Mouse (Mus musculus) heart, postnatal 4 days (tissue): ENCODE measurements around the gene Nfs1. TPM values are rescaled to one million over a fixed set of nuclear protein-coding genes. Genes with fewer than 3 reads are reported as not detected.
"Not testable (repeated sequence)": the region's sequence is repeated elsewhere in the genome, so short reads cannot be mapped to it uniquely, and the experiment has no call there.

Source experiments
- DNase-seq: peaks from one replicate; pipeline ENCODE4 v3.0.0; 2021
- total RNA-seq, 2 experiments: library from RNA; stranded (reverse); gene quantifications; 2 replicates each; pipeline ENCODE4 v1.2.3; 2021

Nfs1 gene
- total RNA-seq, 2 experiments from 2014 or later, result 51.5 to 51.9 TPM

DNA sequence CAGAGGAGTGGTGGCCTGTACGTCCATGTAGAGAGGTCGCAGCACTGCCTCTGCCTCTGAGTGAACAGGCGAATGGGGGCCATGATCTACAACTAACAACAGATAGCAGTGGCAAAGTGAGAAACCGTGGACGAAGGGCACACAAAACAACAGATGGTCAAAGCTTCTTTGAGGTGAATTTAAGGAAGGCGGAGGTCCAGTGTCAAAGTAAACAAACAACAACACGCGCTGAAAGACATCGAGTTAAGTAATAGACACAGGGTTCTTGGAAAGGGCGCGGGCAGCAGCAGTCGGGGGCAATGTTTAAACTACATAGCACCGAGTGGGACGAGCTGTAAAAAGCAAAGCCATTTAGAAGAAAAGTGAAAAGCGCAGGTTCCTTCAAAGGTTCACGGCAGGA, 619 bp downstream of the Nfs1 start:
- no peak for DNase-seq

DNA sequence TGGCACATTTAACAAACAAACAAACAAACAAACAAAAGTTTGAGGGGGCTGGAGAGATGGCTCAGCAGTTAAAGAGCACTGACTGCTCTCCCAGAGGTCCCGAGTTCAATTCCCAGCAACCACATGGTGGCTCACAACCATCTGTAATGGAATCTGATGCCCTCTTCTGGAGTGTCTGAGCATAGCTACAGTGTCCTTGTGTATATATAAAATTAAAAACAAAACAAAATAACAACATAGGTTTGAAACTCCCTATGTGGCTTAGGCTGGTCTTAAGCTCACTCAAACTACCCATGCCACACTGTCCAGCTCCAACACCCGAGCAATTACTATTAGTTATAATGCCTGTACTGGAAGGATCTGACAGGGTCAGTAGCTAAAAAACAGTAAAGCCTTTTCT, 1.2 kb downstream of the Nfs1 start:
- no peak for DNase-seq

DNA sequence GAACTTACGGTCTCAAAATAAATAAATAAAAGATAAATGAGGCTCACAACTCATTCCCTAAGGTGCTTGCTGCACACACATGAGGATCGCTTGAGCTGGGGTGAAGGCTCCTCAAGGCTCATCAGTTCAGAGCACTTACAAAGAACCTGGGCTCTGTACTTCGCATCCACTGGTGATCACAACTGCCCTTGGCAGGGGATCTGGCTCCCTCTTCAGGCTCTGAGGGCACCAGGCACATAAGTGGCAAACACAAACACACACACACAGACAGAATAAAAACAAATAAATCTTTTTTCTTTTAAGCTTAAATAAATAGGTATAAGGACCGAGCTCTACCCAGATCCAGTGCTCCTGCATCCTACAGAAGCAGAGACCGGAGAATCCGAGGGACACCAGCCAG, 8.3 kb downstream of the Nfs1 start:
- no peak for DNase-seq

DNA sequence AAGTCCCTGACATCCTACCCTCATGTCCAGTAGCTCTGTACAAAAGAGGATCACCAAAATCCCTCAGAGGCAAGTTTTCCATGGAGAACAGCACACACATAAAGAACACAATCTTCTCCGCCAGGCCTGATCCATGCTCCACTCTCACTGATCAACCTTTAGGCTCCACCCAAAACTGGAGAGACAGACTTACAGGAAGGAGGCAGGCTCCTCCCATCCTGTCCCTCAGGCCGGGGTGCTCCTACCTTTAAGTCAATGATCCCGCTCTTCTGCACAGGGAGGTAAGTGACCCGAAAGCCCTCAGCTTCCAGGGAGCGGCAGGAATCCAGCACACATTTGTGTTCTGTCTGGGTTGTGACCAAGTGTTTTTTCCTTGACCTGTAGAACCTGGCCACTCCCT, 9.8 kb downstream of the Nfs1 start:
- DNase-seq, result no peak

DNA sequence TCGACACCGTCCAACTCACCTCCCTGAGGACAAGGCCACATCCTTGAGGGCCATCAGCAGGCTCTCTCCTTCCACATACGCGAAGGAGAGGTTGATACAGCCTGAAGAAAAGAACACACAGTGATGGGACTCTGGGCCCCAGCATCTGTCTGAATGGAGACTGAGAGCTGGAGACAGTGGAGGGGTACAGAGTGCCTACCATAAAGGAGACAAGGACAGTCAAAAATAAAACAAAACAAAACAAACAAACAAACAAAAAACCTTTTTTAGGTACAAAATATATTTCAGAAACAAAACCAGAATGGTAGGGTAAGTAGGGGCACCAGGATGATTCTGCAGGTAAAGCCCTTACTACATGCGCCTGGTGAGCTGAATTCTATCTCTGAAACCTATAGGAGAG, 17.0 kb downstream of the Nfs1 start, which contains the start of gene Gm28036:
Gene Gm28036, minus strand, starts transcription at position 101 of the 400 bp plus-strand sequence.
- no peak for DNase-seq

DNA sequence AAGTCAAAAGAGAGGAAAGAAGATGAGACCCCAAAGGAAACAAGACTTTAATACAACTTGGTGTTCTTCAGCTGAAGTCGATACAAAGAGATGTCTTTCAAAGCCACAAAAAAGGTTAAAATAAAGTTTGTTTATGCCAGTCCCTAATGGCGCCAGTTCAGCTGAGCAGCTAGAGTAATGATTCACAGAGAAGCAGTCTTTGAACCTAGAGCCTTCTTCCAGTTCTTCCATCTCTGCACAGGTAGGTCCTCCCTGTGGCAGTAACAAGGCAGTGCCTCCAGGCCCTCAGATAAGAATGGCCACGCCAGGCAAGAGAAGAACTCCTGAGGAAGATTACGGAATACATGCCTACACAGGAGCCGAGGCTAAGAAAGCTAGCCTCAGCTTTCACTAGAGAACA, 20.3 kb downstream of the Nfs1 start:
- DNase-seq, result no peak

DNA sequence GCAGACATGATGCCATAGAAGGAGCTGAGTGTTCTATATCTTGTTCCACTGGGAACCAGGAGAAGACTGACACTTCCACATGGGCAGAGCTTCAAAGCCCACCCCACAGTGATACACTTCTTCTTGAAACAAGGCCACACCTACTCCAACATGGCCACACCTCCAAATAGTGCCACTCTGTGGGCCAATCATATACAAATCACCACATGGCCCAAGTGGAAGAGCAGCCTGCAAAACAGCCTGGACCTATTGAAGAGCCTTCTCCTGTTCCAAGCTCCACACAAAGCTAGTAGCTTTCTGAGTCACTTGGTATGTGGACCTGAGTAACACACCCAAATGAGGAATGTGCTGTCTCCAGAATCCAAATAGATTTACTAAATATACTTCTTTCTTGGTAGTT, 24.4 kb downstream of the Nfs1 start:
- no peak for DNase-seq

DNA sequence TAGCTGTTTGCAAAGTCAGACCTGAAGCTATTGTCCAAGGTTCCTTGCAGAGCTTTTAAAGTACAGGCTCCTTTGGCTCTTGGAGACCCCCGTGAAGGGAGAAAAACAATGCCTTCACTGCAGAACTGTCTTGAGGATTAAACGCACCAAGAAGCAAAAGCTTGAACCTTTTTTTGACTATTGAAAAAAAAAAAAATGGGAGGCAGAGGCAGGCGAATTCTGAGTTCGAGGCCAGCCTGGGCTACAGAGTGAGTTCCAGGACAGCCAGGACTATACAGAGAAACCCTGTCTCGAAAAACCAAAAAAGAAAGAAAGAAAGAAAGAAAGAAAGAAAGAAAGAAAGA, 31.9 kb downstream of the Nfs1 start:
- DNase-seq, result not testable (repeated sequence)

DNA sequence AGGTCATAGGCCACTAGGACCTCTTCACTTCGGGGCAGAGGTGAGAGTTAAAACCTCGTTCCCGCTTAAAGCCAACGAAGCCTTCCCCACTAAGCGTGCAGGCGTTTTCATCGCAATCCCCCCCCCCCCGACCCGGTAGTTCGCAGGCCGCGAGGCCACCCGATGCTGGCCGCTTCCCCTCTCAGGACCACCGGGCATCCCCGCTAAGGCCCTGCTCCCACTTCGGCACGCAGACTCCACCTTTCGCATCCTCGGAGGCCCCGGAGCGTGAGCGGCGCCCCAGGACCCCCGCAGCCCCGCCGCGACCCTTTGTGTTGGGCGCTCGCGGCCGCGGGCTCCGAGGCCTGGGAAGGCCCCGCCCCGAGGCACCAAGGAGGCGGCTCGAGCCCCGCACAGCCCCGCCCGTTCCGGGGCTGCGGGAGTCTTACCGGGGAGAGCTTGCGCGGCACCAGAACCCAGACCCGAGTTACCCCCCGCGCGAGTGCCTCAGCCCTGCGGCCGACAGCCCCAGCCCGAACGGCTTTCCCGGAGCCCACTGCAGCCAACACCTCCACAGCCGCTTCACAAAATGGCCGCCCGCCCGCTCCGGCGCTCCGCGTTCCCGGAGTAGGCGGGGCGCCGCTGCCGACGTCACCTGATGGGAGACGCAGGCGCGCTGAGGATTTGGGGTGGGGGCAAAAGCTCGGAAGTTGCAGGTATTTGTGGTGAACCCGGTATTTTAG, 32.5 kb downstream of the Nfs1 start, which contains the start of the genes Cpne1 and Rbm12:
Gene Cpne1, minus strand, starts transcription at position 608 of the 722 bp plus-strand sequence.
Gene Rbm12, minus strand, starts transcription at position 621 of the 722 bp plus-strand sequence.
- DNase-seq, result peak; percentile 94

DNA sequence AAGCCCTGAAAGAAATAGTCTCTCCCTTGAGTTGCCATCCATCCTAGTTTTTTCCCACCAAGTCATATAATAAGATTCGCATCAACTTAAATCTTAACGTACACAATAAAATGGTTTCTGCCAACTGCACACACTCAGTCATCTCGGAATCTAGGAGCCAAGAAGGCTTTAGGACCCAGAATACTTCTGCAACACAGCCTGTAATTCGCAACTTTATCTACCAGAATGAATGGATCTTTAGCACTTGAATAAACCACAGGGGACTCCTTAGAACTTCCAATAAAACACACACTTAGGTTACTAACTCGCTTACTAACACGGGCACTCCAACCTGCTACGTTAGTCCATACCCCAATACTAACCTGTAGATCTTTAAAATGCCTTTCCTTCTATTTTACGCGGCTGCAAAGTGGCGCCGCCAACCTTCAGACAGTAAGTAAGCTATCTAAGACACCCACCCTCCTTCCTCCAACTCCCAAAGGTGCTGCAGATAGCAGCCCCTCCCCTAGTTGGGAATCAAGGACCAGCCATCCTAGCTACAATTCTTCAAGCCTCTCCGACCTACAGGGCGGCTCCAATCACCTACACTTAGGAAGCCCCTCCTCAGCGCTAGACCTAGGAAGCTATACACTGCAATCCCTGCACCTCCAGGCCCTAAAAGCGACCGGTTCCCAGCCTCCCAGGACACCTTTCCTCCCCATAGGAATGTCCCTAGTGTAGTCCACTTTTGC, 33.2 kb downstream of the Nfs1 start:
- no peak for DNase-seq

DNA sequence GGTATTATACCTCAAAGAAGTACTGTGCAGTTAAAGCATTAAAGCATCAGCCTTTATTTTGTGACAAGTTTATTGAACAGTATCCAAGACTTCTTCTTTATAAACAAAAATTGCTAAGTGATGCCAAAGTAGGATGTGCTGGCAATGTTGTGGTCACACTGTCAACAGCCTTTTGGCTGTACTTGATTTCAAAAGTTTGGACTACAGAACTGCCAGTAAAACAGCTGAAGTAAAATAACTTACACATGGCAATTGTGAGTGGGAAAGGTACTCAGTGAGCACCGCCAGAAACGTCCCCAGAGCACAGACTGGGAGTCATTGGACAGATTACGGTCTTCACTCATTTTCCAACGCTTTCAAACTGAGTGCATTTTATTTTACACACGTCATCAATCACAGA, 52.1 kb downstream of the Nfs1 start:
- DNase-seq, result no peak

DNA sequence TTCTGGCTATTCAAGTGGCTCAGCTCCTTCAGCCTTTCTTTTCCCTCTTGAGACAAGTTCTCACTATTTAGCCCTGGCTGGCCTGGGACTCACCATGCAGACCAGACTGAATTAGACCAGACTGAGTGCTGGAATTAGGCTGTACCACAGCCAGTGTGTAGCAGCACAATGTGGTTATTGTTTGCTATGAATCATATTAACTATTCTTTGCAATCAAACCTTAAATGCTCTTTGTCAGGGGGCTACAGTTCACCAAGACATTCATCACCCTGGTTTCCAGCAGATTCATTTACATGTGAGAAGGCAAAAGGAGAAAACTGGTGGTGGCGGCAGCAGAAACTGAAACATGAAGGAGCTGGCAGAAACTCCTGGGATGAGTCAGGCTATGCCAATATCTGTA, 54.2 kb downstream of the Nfs1 start:
- no peak for DNase-seq

DNA sequence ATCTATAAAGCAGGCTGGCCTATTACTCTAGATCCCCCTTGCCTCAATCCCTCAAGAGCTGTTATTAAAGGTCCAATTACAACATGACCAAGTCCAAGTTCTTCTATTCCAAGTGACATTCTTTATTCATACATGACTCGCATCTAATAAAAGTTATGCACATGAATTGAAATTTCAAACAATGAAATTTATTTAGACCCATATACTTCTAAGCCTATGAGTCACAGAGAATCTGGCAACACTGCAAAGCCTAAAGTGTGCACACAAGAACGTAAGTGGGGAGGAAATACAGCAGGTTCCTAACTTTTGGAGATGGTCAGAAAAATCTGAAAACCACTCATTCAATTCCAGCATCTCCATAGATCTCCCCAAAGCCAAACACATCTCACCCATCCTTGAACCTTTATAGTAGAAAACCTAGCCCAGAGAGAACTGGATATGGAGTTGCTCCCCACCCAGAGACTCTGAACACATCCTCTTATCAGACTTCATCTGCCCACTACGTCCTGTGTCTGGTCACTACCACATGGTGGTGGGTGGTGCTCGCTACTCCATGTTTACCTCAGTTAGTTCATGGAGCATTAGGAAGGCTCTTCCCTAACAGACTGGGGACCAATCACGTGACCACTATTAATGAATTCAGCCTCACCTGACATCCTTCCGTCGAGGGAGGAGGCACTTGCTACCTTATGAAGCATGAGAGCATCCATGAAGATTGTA, 56.4 kb downstream of the Nfs1 start:
- no peak for DNase-seq

DNA sequence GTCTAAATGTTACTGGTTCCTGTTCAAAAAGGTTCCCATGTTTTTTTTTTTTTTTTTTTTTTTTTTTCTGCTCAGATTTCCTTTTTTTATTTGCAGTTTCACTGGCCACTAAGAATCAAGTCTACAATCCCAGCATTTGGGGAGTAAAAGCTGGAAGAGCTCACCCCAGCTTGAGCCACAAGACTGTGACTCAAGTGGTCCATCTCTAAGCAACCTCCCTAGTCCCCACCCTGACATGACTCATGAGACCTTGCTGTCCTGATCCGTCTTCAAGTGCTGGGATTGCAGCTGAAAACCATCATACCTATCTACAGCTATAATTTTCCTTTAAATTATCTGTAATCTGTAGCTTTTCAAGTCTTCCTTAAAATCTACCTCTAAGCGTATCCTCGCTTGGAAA, 59.4 kb downstream of the Nfs1 start:
- DNase-seq, result no peak

DNA sequence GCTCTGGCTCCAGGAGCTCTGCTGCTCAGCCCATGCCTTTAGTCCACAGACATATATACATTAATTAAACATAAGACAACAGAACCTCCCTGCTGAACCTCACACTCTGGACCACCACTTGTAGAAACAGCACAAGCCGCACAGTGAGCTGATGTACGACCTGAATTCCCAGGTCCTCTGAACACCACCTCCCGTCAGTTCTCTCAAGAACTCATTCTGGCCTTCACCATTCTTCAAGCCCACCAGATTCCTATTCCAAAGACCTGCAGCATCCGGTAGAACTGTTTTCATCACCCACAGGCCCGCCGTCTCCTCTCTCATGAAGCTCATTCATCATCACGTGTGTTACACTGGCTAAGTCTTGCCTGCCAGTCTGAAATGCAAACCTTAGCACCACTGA, 63.6 kb downstream of the Nfs1 start:
- no peak for DNase-seq

DNA sequence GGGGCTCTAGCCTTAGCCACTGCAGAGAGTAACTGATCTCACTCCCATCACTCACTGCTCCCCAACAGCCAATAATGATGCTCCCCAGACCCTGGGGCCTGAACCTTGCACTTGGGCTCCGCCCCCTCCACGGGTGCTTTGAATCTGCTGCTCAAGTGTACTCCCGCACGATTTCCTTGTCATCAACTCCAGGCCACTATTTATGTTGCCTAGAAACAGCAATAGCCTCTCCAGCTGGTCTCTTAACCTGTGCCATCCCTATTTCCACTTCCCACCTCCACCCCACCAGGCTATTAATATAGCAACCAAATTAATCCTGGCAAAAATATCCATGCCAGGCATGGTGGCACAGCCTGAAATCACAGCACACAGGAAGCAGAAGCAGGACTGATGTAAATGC, 64.3 kb downstream of the Nfs1 start:
- DNase-seq, result no peak

DNA sequence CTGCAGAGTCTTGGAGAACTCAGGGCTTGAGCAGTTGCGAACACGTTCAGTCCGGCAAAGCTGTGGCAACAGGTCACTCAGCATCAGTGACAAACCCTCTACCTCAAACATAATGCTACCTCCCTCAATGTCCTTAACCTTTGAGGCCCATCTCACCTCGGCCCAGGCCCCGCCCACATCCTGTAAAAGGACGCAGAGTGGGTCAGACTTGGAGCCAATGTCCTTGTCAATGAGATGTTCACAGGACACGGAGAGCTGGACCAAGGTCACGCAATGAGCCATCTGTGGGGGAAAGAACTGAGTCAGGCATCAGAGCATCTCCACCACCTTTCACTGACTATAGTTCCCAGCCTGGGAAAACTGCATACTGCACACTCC, 64.8 kb downstream of the Nfs1 start:
- DNase-seq, result no peak

DNA sequence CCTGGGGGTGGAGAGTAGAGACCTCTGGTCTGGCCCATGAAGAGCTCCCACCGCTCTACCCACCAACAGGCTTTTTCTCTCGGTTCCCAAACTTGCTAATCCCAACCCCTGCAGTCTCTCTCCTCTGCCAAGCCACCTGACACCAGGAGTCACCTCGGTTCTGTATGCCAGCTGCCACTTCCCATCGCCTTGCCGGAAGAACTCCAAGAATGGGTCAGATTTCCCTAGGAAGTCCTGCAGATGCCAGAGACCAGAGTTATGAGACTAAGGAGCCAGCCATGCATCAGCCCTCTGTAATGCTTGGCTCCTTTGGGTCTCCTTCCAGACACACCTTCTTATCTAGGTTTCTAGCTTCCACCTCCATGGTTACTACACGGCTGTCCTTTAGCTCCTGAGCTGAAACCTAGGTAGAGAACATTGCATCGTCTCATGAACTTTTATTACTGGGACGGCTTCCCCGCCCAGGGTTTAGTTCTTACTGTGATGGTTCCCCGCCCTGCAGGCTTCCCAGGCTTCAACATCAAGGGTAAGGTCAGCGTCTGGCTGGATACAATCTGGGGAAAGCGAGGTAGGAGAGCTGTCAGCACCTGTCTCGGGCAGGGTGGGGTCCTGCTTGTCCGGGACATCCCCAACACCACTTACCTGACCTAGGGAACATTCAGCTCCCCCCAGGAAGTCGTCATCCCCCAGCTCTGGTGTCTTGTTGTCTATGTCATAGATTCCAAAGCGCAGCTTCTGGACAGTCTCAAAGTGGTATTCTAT, 65.4 kb downstream of the Nfs1 start:
- no peak for DNase-seq

DNA sequence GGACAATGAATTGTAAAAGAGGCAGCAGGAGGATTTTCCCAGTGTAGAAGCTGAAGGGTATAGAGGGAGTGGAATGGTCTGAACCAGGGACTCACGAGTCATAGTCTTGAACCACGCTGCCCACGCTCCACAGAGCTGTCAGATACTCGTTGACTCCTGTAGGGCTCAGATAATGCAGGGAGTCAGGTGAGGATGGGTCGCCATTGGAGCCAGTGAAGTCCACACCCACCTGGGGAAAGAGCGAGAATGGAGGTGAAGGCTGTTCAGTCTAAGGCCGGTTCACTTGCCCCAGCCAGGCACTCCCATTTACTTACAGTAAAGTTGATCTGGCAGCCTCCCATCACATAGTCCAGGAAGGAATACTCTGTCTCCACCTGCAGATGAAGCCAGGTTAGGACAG, 66.5 kb downstream of the Nfs1 start:
- no peak for DNase-seq

DNA sequence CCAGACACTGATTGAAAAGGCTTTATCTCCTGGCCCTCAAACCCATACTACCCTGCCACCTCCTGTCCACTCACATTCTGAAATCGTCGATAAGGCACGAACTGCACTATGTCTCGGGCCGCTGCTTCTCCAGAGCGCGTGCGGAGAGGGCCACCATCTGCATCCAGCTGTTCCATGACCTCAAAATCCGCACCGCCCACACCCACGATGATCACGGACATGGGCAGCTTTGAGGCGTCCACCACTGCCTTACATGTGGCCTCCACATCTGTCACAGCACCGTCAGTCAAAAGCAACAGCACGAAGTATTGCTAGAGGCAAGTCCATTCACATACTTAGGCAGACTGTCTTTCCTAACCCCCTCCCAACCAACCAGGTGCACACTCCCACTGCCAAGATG, 70.3 kb downstream of the Nfs1 start:
- DNase-seq, result peak; percentile 41
